Mouse (Mus musculus): ENCODE results near the gene Sestd1. TPM values are rescaled to one million over a fixed set of nuclear protein-coding genes. Genes with fewer than 3 reads are reported as not detected.

Gene Sestd1
- polyA plus RNA-seq, 1 experiment from 2014 or later: 9.9 TPM

GRCm38 (mm10) chr2:77177472-77177871 is 102.9 kb downstream of the Sestd1 start:
- Histone ChIP-seq H3K4me1 (peaks cover 58% of the 10 kb centered on the region), H3K36me3 (no peaks in the 10 kb centered on the region), H3K4me3 (no peak overlapping the region), H3K27ac (peak overlapping the region; percentile 97), H3K9me3 (no peaks in the 10 kb centered on the region), H3K27me3 (ENCODE audit: insufficient read depth, poor library complexity, severe bottlenecking) (no peaks in the 10 kb centered on the region)
- DNase-seq (ENCODE audit: low spot score): peak; percentile 81
- 54% methylated on average over 2 of the region's 2 CpGs for WGBS

- Histone ChIP-seq H3K27me3 (ENCODE audit: insufficient read depth, poor library complexity, severe bottlenecking) (no peaks in the 10 kb centered on the region), H3K4me3 (peak overlapping the region; percentile 16; the same call in 1 of the 2 replicates), H3K36me3 (no peaks in the 10 kb centered on the region), H3K9me3 (no peaks in the 10 kb centered on the region), H3K27ac (peak overlapping the region; percentile 97), H3K4me1 (peaks cover 59% of the 10 kb centered on the region)
- WGBS: 26% methylated on average over 10 of the region's 10 CpGs
- DNase-seq (ENCODE audit: low spot score): peak; percentile 91
Measured at GRCm38 (mm10) chr2:77176413-77176812, 104.0 kb downstream of the Sestd1 start.

- Histone ChIP-seq H3K27me3 (ENCODE audit: insufficient read depth, poor library complexity, severe bottlenecking) (no peaks in the 10 kb centered on the region), H3K9me3 (no peaks in the 10 kb centered on the region), H3K4me1 (peaks cover 65% of the 10 kb centered on the region), H3K4me3 (no peak overlapping the region), H3K36me3 (no peaks in the 10 kb centered on the region), H3K27ac (peak overlapping the region; percentile 97)
- WGBS: 52% methylated on average over 7 of the region's 7 CpGs
- peak; percentile 71 for DNase-seq (ENCODE audit: low spot score)
Measured at GRCm38 (mm10) chr2:77175411-77175810, 105.0 kb downstream of the Sestd1 start.

- H3K27me3 ChIP-seq (ENCODE audit: insufficient read depth, poor library complexity, severe bottlenecking): no peaks in the 10 kb centered on the region
- no peak overlapping the region for H3K4me3 ChIP-seq
- no peaks in the 10 kb centered on the region for H3K9me3 ChIP-seq
- no peaks in the 10 kb centered on the region for H3K36me3 ChIP-seq
- 73% methylated on average over 2 of the region's 2 CpGs for WGBS
- H3K4me1 ChIP-seq: peaks cover 65% of the 10 kb centered on the region
- peak overlapping the region; percentile 97 for H3K27ac ChIP-seq
- DNase-seq (ENCODE audit: low spot score): no peak
Measured at GRCm38 (mm10) chr2:77174313-77174712, 106.1 kb downstream of the Sestd1 start.

- Histone ChIP-seq H3K4me1 (peaks cover 65% of the 10 kb centered on the region), H3K27me3 (ENCODE audit: insufficient read depth, poor library complexity, severe bottlenecking) (no peaks in the 10 kb centered on the region), H3K4me3 (no peak overlapping the region), H3K36me3 (no peaks in the 10 kb centered on the region), H3K9me3 (no peaks in the 10 kb centered on the region), H3K27ac (peak overlapping the region; percentile 97)
- DNase-seq (ENCODE audit: low spot score): peak; percentile 74
- WGBS: 80% methylated on average over 6 of the region's 6 CpGs
Measured at GRCm38 (mm10) chr2:77173821-77174220, 106.6 kb downstream of the Sestd1 start.

- no peaks in the 10 kb centered on the region for H3K36me3 ChIP-seq
- WGBS: 48% methylated on average over 6 of the region's 6 CpGs
- no peaks in the 10 kb centered on the region for H3K9me3 ChIP-seq
- peaks cover 66% of the 10 kb centered on the region for H3K4me1 ChIP-seq
- no peak overlapping the region for H3K4me3 ChIP-seq
- peak overlapping the region; percentile 97 for H3K27ac ChIP-seq
- H3K27me3 ChIP-seq (ENCODE audit: insufficient read depth, poor library complexity, severe bottlenecking): no peaks in the 10 kb centered on the region
- peak; percentile 61 for DNase-seq (ENCODE audit: low spot score)
Measured at GRCm38 (mm10) chr2:77173366-77173765, 107.0 kb downstream of the Sestd1 start.

- DNase-seq (ENCODE audit: low spot score): peak; percentile 74
- peaks cover 11% of the 10 kb centered on the region for H3K36me3 ChIP-seq
- H3K27me3 ChIP-seq (ENCODE audit: insufficient read depth, poor library complexity, severe bottlenecking): no peaks in the 10 kb centered on the region
- H3K27ac ChIP-seq: peak overlapping the region; percentile 97
- 31% methylated on average over 10 of the region's 10 CpGs for WGBS
- peaks cover 72% of the 10 kb centered on the region for H3K4me1 ChIP-seq
- H3K9me3 ChIP-seq: no peaks in the 10 kb centered on the region
- peak overlapping the region; percentile 76 for H3K4me3 ChIP-seq
Measured at GRCm38 (mm10) chr2:77172241-77172671, 108.1 kb downstream of the Sestd1 start.

- peak; percentile 87 for DNase-seq (ENCODE audit: low spot score)
- Histone ChIP-seq H3K27ac (peak overlapping the region; percentile 97), H3K4me3 (peak overlapping the region; percentile 76), H3K4me1 (peaks cover 73% of the 10 kb centered on the region), H3K36me3 (peaks cover 16% of the 10 kb centered on the region), H3K27me3 (ENCODE audit: insufficient read depth, poor library complexity, severe bottlenecking) (no peaks in the 10 kb centered on the region), H3K9me3 (no peaks in the 10 kb centered on the region)
- 17% methylated on average over 23 of the region's 23 CpGs for WGBS
Measured at GRCm38 (mm10) chr2:77171444-77172240, 108.8 kb downstream of the Sestd1 start.

GRCm38 (mm10) chr2:77170633-77171105 is 109.7 kb downstream of the Sestd1 start, which contains the start of gene Ccdc141:
TSS of gene Ccdc141 (minus strand) at chr2:77170636.
- DNase-seq (ENCODE audit: low spot score): no peak
- no peaks in the 10 kb centered on the region for H3K9me3 ChIP-seq
- H3K27ac ChIP-seq: peak within 1 kb of the TSS; percentile 97
- 2% methylated on average over 3 of the region's 6 CpGs for WGBS
- H3K4me3 ChIP-seq: peak within 1 kb of the TSS; percentile 76
- H3K27me3 ChIP-seq (ENCODE audit: insufficient read depth, poor library complexity, severe bottlenecking): no peaks in the 10 kb centered on the region
- H3K36me3 ChIP-seq: peaks cover 24% of the 10 kb centered on the region
- H3K4me1 ChIP-seq: peaks cover 64% of the 10 kb centered on the region

- Histone ChIP-seq H3K9me3 (no peaks in the 10 kb centered on the region), H3K27ac (peak overlapping the region; percentile 97), H3K36me3 (peaks cover 24% of the 10 kb centered on the region), H3K4me1 (peaks cover 63% of the 10 kb centered on the region), H3K4me3 (peak overlapping the region; percentile 76), H3K27me3 (ENCODE audit: insufficient read depth, poor library complexity, severe bottlenecking) (no peaks in the 10 kb centered on the region)
- 1% methylated on average over 21 of the region's 21 CpGs for WGBS
- peak; percentile 88 for DNase-seq (ENCODE audit: low spot score)
Measured at GRCm38 (mm10) chr2:77169916-77170632, 110.3 kb downstream of the Sestd1 start.

GRCm38 (mm10) chr2:77169218-77169617 is 111.2 kb downstream of the Sestd1 start:
- H3K4me3 ChIP-seq: peak overlapping the region; percentile 76
- 37% methylated on average over 4 of the region's 4 CpGs for WGBS
- H3K9me3 ChIP-seq: no peaks in the 10 kb centered on the region
- no peaks in the 10 kb centered on the region for H3K27me3 ChIP-seq (ENCODE audit: insufficient read depth, poor library complexity, severe bottlenecking)
- peak; percentile 77 for DNase-seq (ENCODE audit: low spot score)
- H3K27ac ChIP-seq: peak overlapping the region; percentile 97
- peaks cover 55% of the 10 kb centered on the region for H3K4me1 ChIP-seq
- H3K36me3 ChIP-seq: peaks cover 27% of the 10 kb centered on the region

- 62% methylated on average over 7 of the region's 7 CpGs for WGBS
- peak overlapping the region; percentile 97 for H3K27ac ChIP-seq
Measured at GRCm38 (mm10) chr2:77168781-77169180, 111.6 kb downstream of the Sestd1 start.

More at GRCm38 (mm10) chr2:77168781-77169180, 111.6 kb downstream of the Sestd1 start:
- Histone ChIP-seq H3K4me1 (peaks cover 50% of the 10 kb centered on the region), H3K36me3 (peaks cover 27% of the 10 kb centered on the region), H3K4me3 (peak overlapping the region; percentile 76), H3K27me3 (ENCODE audit: insufficient read depth, poor library complexity, severe bottlenecking) (no peaks in the 10 kb centered on the region), H3K9me3 (no peaks in the 10 kb centered on the region)
- DNase-seq (ENCODE audit: low spot score): peak; percentile 46
